Mouse (Mus musculus) ES-Bruce4 (cell line): ENCODE measurements around the gene Glyctk.

ENCODE experiments used
- CTCF ChIP-seq: IDR thresholded peaks from one replicate; pipeline ENCODE4 v1.8.1; 2011; ENCODE audit warnings: low read depth, low read length
- EP300 ChIP-seq: IDR thresholded peaks from 2 replicates; pipeline ENCODE4 v1.6.1; 2011; ENCODE audit warnings: low read depth, low read length; ENCODE audit not compliant: insufficient read depth
- POLR2A ChIP-seq: IDR thresholded peaks from one replicate; pipeline ENCODE4 v1.8.1; 2011; ENCODE audit warnings: low read length; ENCODE audit not compliant: insufficient read depth

GRCm38 (mm10) chr9:106147851-106148431 is 10.0 kb downstream of the Glyctk start:
- TF ChIP-seq POLR2A: no peak
- no peak for TF ChIP-seq CTCF
- TF ChIP-seq EP300: no peak
